Mouse (Mus musculus) heart, adult 2 months (tissue): ENCODE results near the gene Gm21988.

Experiments
- CTCF ChIP-seq: fragments of 200-600 bp; IDR thresholded peaks from 2 replicates; pipeline ENCODE4 v1.8.1; 2022; ENCODE audit warnings: antibody characterized with exemption, mild to moderate bottlenecking, moderate library complexity
- POLR2A ChIP-seq: fragments of 200-500 bp; IDR thresholded peaks from 2 replicates; pipeline ENCODE4 v1.6.1; 2011; ENCODE audit warnings: mild to moderate bottlenecking, low read depth, low read length, control low read depth; ENCODE audit not compliant: insufficient read depth

- no peak for TF ChIP-seq CTCF
- no peak for TF ChIP-seq POLR2A
These were observed 40.8 kb upstream of the Gm21988 start for GRCm38 (mm10) chr11:70280441-70280840.
